ENCODE assay signal across 9 mouse cellular contexts in the genomic region with DNA sequence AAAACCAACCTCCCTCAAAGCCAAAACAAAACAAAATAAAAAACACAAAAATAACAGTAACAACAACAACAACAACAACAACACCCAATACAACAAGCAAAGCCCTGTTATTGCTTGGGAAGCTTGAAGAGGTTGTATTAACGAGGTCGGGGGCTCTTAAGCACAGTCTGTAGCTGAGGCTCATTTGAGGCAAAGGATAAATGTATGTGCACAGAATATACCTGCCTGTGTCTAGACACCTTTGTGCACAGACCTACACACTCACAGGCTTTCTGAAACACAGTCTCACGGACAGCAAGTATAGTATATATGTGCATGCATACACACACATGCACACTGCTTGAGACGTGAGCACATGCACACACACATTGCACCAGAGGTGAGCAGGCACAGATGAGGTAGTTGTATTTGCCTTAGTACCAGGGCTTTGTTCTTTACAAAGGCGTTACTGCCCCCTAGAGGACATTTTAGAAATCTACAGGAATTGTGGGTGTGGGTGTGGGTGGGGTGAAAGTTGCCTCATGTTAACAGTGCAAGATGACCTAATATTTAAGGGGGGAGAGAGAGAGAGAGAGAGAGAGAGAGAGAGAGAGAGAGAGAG. TPM values are rescaled to one million over a fixed set of nuclear protein-coding genes. Genes with fewer than 3 reads are reported as not detected.
DNase-seq lines count a peak whose midpoint lies in the region; ATAC-seq lines count a peak whose summit lies in the region.
"Had no signal": no experiment of that assay in that cellular context is flagged by ENCODE, and none has a peak within 500 bp of the region (broad histone marks: within the 10 kb centered on the region; RNA-seq: fewer than 3 reads in every experiment).

No protein-coding gene starts in this region.

- H3K4me1 ChIP-seq in forebrain, embryonic 11.5 days (replicated peaks; ENCODE audit: control insufficient read depth, insufficient read depth, low read length), result no peaks in the 10 kb centered on the region
- no peaks in the 10 kb centered on the region for H3K4me1 ChIP-seq in forebrain, embryonic 10.5 days
- H3K4me1 ChIP-seq in intestine, embryonic 14.5 days (replicated peaks; ENCODE audit: control insufficient read depth, insufficient read depth, low read length), result no peaks in the 10 kb centered on the region
- no peaks in the 10 kb centered on the region for H3K4me1 ChIP-seq in neural tube, embryonic 14.5 days (ENCODE audit: control insufficient read depth, insufficient read depth, low read length)
- H3K4me1 ChIP-seq: limb, embryonic 15.5 days had no signal

- no peak overlapping the region for H3K4me3 ChIP-seq in forebrain, embryonic 11.5 days (ENCODE audit: low read depth, low read length)
- no peak overlapping the region for H3K4me3 ChIP-seq in forebrain, embryonic 10.5 days
- H3K4me3 ChIP-seq in intestine, embryonic 14.5 days (ENCODE audit: low read depth, low read length), result no peak overlapping the region
- H3K4me3 ChIP-seq in neural tube, embryonic 14.5 days (ENCODE audit: low read depth, low read length), result no peak overlapping the region
- H3K4me3 ChIP-seq: limb, embryonic 15.5 days had no signal

- no peak overlapping the region for H3K9ac ChIP-seq in forebrain, embryonic 11.5 days (ENCODE audit: low read length)
- no peak overlapping the region for H3K9ac ChIP-seq in intestine, embryonic 14.5 days (ENCODE audit: low read length)
- no peak overlapping the region for H3K9ac ChIP-seq in neural tube, embryonic 14.5 days (replicated peaks; ENCODE audit: low read depth, low read length)
- H3K9ac ChIP-seq: limb, embryonic 15.5 days had no signal

- ATAC-seq in forebrain, embryonic 11.5 days (replicated peaks; ENCODE audit: low FRiP score), result peak; percentile 72
- peak; percentile 63 for ATAC-seq in erythroid progenitor cell, adult 5-6 weeks (replicated peaks; ENCODE audit: low FRiP score, poor library complexity, severe bottlenecking)
- peak; percentile 58; the same call in 1 of the 2 replicates for ATAC-seq in intestine, embryonic 14.5 days (replicated peaks; ENCODE audit: low FRiP score, low TSS enrichment, low read depth)
- ATAC-seq in neural tube, embryonic 14.5 days (ENCODE audit: low read depth), result peak; percentile 90

- WGBS in forebrain, embryonic 11.5 days, result 27% methylated on average over 5 of the region's 5 CpGs
- 20% methylated on average over 5 of the region's 5 CpGs for WGBS in forebrain, embryonic 10.5 days
- WGBS in intestine, embryonic 14.5 days, result 22% methylated on average over 5 of the region's 5 CpGs
- WGBS in neural tube, embryonic 14.5 days, result 24% methylated on average over 5 of the region's 5 CpGs

- no peak overlapping the region for H3K4me2 ChIP-seq in forebrain, embryonic 11.5 days (ENCODE audit: low read depth, low read length, severe bottlenecking)
- H3K4me2 ChIP-seq in intestine, embryonic 14.5 days (ENCODE audit: low read length), result no peak overlapping the region
- H3K4me2 ChIP-seq in neural tube, embryonic 14.5 days (ENCODE audit: low read depth, low read length), result no peak overlapping the region
- H3K4me2 ChIP-seq: limb, embryonic 15.5 days had no signal

- H3K9me3 ChIP-seq in forebrain, embryonic 11.5 days (ENCODE audit: control insufficient read depth, low read length), result no peaks in the 10 kb centered on the region
- no peaks in the 10 kb centered on the region for H3K9me3 ChIP-seq in forebrain, embryonic 10.5 days
- H3K9me3 ChIP-seq in intestine, embryonic 14.5 days (ENCODE audit: control insufficient read depth, low read length), result no peaks in the 10 kb centered on the region
- H3K9me3 ChIP-seq in neural tube, embryonic 14.5 days (ENCODE audit: control insufficient read depth, low read length), result no peaks in the 10 kb centered on the region
- H3K9me3 ChIP-seq: limb, embryonic 15.5 days had no signal

- no peak for DNase-seq in forebrain, embryonic 11.5 days (ENCODE audit: low spot score)
- DNase-seq in forebrain, embryonic 10.5 days (ENCODE audit: extremely low spot score, low spot score), result no peak
- peak; percentile 54 for DNase-seq in T-cell, adult 2 months (ENCODE audit: low spot score)
- DNase-seq in intestine, embryonic 14.5 days (ENCODE audit: low spot score), result peak; percentile 60
- peak; percentile 6 to 48 for DNase-seq in lung, adult 18-20 months
- DNase-seq in ovary, postnatal 14 days (ENCODE audit: low spot score), result no peak

- H3K27ac ChIP-seq in forebrain, embryonic 11.5 days (ENCODE audit: low read depth, low read length), result no peak overlapping the region
- no peak overlapping the region for H3K27ac ChIP-seq in forebrain, embryonic 10.5 days
- no peak overlapping the region for H3K27ac ChIP-seq in intestine, embryonic 14.5 days (ENCODE audit: low read depth)
- H3K27ac ChIP-seq in neural tube, embryonic 14.5 days (ENCODE audit: low read depth, low read length), result no peak overlapping the region
- H3K27ac ChIP-seq: limb, embryonic 15.5 days had no signal

- no peaks in the 10 kb centered on the region for H3K36me3 ChIP-seq in forebrain, embryonic 11.5 days (ENCODE audit: control insufficient read depth, insufficient read depth, low read length)
- no peaks in the 10 kb centered on the region for H3K36me3 ChIP-seq in forebrain, embryonic 10.5 days (replicated peaks)
- no peaks in the 10 kb centered on the region for H3K36me3 ChIP-seq in intestine, embryonic 14.5 days (ENCODE audit: control insufficient read depth, insufficient read depth, low read length)
- no peaks in the 10 kb centered on the region for H3K36me3 ChIP-seq in neural tube, embryonic 14.5 days (ENCODE audit: control insufficient read depth, insufficient read depth, low read length)
- H3K36me3 ChIP-seq: limb, embryonic 15.5 days had no signal

- peaks cover 10% of the 10 kb centered on the region; the same call in 1 of the 2 replicates for H3K27me3 ChIP-seq in forebrain, embryonic 11.5 days (ENCODE audit: control insufficient read depth, insufficient read depth, low read length)
- peaks cover 100% of the 10 kb centered on the region for H3K27me3 ChIP-seq in forebrain, embryonic 10.5 days (ENCODE audit: poor library complexity, severe bottlenecking)
- 0 out of 2 replicates have a peak, but pooled peaks cover 12% of the 10 kb centered on the region for H3K27me3 ChIP-seq in intestine, embryonic 14.5 days (replicated peaks; ENCODE audit: control insufficient read depth, insufficient read depth, low read length)
- no peaks in the 10 kb centered on the region for H3K27me3 ChIP-seq in neural tube, embryonic 14.5 days (ENCODE audit: control insufficient read depth, insufficient read depth, low read length)

RNA-seq across cellular contexts. Expression of gene Tspyl2, which starts 10.4 kb away (rescaled TPM):
- polyA plus RNA-seq in forebrain, embryonic 11.5 days (2014; fragmentation: Nextera tagmentation; extraction: Ambion mirVana), result 33.7 and 35.6 TPM in 2 replicates
- 29.8 and 31.7 TPM in 2 replicates for polyA plus RNA-seq in forebrain, embryonic 10.5 days (2016; fragmentation: Nextera tagmentation; extraction: Ambion mirVana)
- 0.84 and 1.4 TPM in 2 replicates for total RNA-seq in erythroid progenitor cell, adult 5-6 weeks (2015; ENCODE audit: low replicate concordance)
- total RNA-seq in erythroid progenitor cell, adult 5-6 weeks (2017; ENCODE audit: low replicate concordance), result 2.0 and 2.1 TPM in 2 replicates
- polyA plus RNA-seq in intestine, embryonic 14.5 days (2014; fragmentation: Nextera tagmentation; extraction: Ambion mirVana), result 23.4 and 23.5 TPM in 2 replicates
- polyA plus RNA-seq in neural tube, embryonic 14.5 days (2014; fragmentation: Nextera tagmentation; extraction: Ambion mirVana), result 45.6 and 47.4 TPM in 2 replicates

RNA-seq across cellular contexts. Expression of gene Gpr173, which starts 15.9 kb away (rescaled TPM):
- polyA plus RNA-seq in forebrain, embryonic 11.5 days (2014; fragmentation: Nextera tagmentation; extraction: Ambion mirVana), result 7.1 and 8.0 TPM in 2 replicates
- polyA plus RNA-seq in forebrain, embryonic 10.5 days (2016; fragmentation: Nextera tagmentation; extraction: Ambion mirVana), result 4.2 and 4.6 TPM in 2 replicates
- not detected in 2 replicates for total RNA-seq in erythroid progenitor cell, adult 5-6 weeks (2015; ENCODE audit: low replicate concordance)
- not detected in 2 replicates for total RNA-seq in erythroid progenitor cell, adult 5-6 weeks (2017; ENCODE audit: low replicate concordance)
- polyA plus RNA-seq in intestine, embryonic 14.5 days (2014; fragmentation: Nextera tagmentation; extraction: Ambion mirVana), result 3.9 and 4.2 TPM in 2 replicates
- polyA plus RNA-seq in neural tube, embryonic 14.5 days (2014; fragmentation: Nextera tagmentation; extraction: Ambion mirVana), result 6.3 and 6.9 TPM in 2 replicates

RNA-seq across cellular contexts. Expression of gene Kantr, which starts 25.4 kb away (rescaled TPM):
- polyA plus RNA-seq in forebrain, embryonic 11.5 days (2014; fragmentation: Nextera tagmentation; extraction: Ambion mirVana), result 16.6 and 19.5 TPM in 2 replicates
- polyA plus RNA-seq in forebrain, embryonic 10.5 days (2016; fragmentation: Nextera tagmentation; extraction: Ambion mirVana), result 14.2 and 16.0 TPM in 2 replicates
- 15.1 and 24.3 TPM in 2 replicates for total RNA-seq in erythroid progenitor cell, adult 5-6 weeks (2015; ENCODE audit: low replicate concordance)
- 2.8 and 3.8 TPM in 2 replicates for total RNA-seq in erythroid progenitor cell, adult 5-6 weeks (2017; ENCODE audit: low replicate concordance)
- polyA plus RNA-seq in intestine, embryonic 14.5 days (2014; fragmentation: Nextera tagmentation; extraction: Ambion mirVana), result 14.9 and 18.5 TPM in 2 replicates
- polyA plus RNA-seq in neural tube, embryonic 14.5 days (2014; fragmentation: Nextera tagmentation; extraction: Ambion mirVana), result 33.4 and 38.9 TPM in 2 replicates

Comparison
In these comparisons a context has a peak if more than half of its experiments do, and no peak if none do; other contexts are left out.
1. DNase-seq: peak in T-cell, adult 2 months (single experiment), intestine, embryonic 14.5 days (single experiment) and lung, adult 18-20 months (2 of 2); none in forebrain, embryonic 11.5 days (single experiment), forebrain, embryonic 10.5 days (single experiment) and ovary, postnatal 14 days (single experiment).
2. Peak in every context shown above with its lines, with median percentiles within 50 percentile points of each other: ATAC-seq.